Mouse (Mus musculus) adrenal gland, adult 8-10 months (tissue): ENCODE data around the gene Glra1. TPM values are rescaled to one million over a fixed set of nuclear protein-coding genes. Genes with fewer than 3 reads are reported as not detected.

Source experiments
- DNase-seq: peaks from one replicate; pipeline ENCODE4 v3.0.0; 2022
- microRNA-seq, 2 experiments: library from miRNA; unstranded; fragments of <30 nt; microRNA quantifications; one replicate each; pipeline ENCODE4 v1.2.0; 2022
- total RNA-seq, 4 experiments: library from RNA; stranded (reverse); gene quantifications; 2 replicates each; pipeline ENCODE4 v1.2.4; 2022

The Glra1 gene
- total RNA-seq, 4 experiments from 2014 or later = not detected

DNA sequence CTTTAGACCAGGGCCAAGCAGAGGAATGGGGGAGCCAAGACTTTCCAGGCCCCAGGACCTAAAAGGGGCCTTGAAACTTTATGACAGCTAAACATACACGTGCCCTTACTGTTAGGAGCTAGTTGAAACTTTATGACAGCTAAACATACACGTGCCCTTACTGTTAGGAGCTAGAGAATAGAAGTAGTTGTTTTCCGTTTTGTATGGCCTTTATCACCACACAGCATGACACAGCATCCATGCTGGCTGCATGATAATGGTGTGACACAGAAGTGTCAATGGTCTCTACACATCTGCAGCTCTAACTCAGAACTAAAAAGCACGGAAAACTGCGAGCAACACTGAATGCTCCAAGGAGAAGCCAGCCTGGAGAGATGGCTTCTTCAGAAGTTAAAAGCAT, 90.3 kb downstream of the Glra1 start:
- no peak for DNase-seq

DNA sequence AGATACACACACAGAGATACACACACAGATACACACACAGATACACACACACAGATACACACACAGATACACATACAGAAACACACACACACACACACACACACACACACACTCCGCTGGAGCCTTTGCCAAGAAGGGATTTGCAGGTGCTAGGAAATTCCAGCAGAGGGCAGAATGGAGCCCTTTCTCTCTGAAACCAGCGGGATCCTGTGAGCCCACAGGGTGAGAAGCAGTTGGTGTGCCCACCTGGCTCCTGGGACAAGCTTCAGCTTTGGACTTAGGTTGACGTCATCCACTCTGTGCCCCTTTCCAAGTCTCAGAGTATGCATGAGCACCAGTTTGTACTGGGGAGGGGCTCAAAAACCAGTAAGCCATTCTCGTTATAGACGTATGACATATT, 96.6 kb downstream of the Glra1 start:
- DNase-seq = no peak

DNA sequence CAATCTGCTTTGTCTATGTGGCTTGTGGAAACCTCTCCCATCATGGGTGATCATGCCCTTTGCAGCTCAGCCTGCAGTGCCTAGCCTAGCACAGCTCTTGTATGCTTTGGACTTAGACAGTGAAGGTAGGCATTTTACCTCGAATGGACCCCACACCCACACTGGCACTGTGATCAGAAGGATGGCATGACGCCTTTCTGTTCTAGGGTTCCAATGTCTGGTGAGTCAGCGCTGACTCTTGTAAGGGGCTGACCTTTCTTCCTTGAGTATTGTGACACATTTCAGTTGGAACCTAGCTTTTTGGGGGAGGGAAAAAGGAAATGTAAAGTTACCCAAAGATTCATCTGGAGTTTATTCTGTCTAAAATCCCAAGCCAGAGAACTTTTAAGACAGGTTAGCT, 102.5 kb downstream of the Glra1 start:
- peak; percentile 25 for DNase-seq

- no peak for DNase-seq
Measured at GRCm38 (mm10) chr11:55502886-55503285, 105.1 kb downstream of the Glra1 start.

GRCm38 (mm10) chr11:55501955-55502531, 106.0 kb downstream of the Glra1 start:
- no peak for DNase-seq

DNA sequence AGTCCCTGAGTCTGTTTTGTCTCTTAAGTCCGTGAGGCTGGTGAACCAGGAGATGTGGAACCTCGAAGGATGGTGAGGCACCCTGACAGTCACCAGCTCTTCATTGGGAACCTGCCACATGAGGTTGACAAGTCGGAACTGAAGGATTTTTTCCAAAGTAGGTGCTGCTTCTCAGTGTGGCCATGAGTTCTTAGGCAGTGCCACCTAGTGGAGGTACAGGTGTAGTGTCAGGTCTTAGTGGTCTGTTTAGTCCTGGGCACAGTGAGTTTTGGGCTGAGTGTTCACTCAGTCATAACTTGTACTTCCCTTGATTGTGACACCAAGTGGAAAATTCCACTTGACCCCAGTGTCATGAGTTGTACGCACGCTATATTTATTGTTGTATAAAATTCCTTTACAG, 110.1 kb downstream of the Glra1 start:
- DNase-seq = peak; percentile 33

DNA sequence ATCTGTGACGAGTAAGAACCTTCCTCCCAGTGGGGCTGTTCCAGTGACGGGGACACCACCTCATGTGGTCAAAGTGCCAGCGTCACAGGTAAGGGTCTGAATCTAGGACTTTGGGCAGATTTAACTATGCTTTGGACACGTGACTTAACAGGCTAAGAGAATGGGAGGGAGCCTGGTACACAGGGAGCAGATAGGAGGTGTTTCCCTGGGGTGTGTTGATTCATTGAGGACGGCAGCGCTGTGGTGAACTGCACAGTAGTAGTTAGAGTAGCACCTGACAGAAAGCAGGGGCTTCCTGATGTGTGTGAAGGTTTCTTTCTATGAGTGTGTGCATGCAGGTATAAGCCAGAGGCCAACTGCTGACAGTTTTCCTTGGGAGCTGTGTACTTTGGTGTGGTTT, 111.8 kb downstream of the Glra1 start:
- DNase-seq = no peak

- DNase-seq = no peak
Measured at GRCm38 (mm10) chr11:55485443-55485842, 122.6 kb downstream of the Glra1 start.

DNA sequence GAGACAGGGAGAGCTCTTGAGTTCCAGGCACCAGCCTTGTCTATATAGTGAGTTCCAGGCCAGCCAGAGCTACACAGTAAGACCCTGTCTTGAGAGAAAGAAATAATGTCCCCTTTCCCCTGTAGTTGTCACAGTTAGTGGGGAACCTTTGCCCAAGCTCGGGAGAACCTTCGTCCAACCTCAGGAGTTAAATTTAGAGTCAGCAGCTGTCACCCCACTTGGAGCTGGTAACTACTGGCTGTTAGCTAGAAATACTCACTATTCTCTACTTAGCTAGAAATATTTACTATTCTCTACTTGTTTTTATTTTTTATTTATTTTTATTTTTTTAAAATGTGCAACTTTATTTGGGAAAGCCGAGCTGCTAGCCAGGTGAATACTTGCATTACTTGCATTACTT, 134.8 kb downstream of the Glra1 start:
- no peak for DNase-seq

- no peak for DNase-seq
Measured at GRCm38 (mm10) chr11:55471467-55471866, 136.5 kb downstream of the Glra1 start.

GRCm38 (mm10) chr11:55470761-55471160, 137.2 kb downstream of the Glra1 start:
- DNase-seq = no peak

DNA sequence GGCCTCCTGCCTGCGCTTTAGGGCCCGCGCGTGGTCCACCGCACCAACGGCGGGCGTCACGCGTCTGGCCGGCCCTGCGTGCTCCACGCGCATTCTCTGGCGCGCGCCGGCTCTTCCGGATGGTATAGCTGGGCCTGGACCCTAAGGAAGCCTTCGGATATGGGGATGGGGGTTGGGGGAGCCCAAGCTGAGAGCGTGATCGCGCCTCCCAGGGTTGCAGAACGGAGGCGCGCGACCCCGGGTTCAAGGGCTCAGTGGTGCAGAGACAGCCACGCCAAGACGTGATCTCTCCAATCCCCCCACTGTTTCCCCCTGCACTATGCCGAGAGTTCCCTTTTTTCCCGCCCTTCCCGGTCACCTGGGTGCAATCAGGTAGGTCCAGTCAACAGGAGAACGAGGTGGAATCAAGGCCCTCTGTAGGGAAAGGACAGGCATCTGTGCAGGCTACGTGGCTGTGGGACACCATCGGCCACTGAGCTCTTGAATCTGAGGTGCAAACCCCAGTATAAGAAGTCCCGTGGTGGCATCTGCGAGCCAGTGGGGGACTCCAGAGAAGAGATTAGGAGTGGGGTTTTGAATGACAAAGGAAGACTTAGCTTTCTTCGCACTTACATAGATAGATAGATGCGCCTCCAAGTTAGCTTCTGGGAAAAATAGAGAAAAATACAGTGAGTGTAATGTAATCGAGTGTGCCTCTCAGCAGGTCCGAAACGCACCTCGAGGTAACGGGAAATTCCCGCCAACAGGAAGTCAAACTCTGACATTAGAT, 137.9 kb downstream of the Glra1 start:
- no peak for DNase-seq

DNA sequence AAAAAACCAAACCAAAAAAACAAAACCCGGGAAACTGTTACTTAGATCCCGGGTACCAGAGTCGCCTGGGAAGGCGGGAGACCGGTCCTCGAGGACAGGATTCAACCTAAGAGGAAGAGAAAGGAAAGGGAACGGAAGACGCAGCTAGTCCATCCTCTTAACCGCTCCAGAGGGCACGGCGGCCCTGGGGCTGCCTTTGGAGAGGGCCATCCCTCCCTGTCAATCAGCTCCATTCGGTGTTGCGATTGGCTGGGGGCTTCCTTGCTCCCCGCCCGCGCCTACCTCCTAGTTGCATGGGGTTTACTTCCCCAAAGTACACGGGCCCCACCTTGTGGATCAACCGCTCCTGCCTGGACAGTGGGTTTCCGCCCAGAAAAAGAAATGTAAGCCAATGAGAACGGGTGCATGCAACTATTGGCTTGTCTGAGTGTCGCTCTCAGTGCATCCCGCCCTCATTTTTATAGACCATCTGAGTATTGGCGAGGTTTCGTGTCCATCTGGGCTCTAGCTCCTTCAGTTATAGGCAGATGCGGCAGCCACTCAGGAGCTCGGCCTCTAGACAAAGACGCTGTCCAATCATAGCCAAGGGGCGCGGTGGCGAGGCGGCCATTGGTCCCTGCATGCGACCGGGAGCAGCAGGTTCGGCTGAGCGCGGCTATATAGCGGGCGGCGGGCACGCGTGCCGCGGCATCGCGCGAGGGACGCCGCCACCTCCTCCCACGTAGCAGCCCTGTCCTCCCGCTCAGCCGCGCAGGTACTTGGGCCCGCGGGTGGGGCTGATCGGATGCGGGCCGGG, 138.8 kb downstream of the Glra1 start, which contains the start of gene G3bp1:
Gene G3bp1, plus strand, starts transcription at position 638 of the 796 bp plus-strand sequence.
- DNase-seq = peak; percentile 100

DNA sequence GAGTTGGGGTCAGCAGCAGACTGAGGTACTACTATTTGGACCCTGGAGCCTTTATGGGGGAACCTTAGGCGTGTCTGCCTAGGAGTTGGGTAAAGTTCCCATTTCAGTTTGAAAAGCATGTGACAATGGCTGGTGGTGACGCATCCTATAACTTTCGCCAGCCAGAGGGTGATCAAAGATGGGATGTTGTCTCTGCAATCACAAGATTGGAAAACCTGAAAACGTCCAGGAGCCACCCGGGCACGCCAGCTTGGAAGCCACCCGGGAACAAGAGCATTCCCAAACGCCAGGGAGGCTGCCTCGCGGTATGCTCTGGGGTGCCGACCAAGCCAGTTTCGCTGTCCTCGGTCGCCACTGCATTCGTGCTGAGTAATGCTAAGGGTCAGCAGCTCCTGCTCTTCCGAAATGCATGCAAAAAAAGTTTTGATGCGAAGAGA, 139.4 kb downstream of the Glra1 start:
- DNase-seq = no peak

- no peak for DNase-seq
Measured at GRCm38 (mm10) chr11:55468012-55468411, 140.0 kb downstream of the Glra1 start.

- no peak for DNase-seq
Measured at GRCm38 (mm10) chr11:55465177-55465576, 142.8 kb downstream of the Glra1 start.

DNA sequence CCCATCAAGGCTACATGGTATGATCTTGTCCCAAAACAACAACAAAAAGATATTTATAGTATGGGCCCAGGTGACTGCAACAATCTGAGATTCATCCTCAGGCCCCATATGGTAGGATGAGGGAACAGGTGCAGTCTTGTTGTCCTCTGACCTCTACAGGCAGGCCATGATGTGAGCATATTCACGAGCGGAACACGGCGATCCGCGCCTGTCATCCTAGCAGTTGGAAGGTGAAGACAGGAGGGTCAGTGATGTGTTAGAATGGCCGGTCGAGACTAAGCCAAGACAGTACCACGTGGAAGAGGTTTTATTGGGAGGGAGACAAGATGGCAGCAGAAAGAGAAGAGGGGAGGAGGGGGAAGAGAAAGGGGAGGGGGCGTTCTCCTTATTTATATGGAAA, 143.3 kb downstream of the Glra1 start:
- no peak for DNase-seq

Small RNAs within 50 kb of the gene (microRNA-seq; reads per million reads assigned to microRNA genes)
- gene Mir7652 = 0 reads per million in 2 experiments

Other genes with a start within 250 kb of the Glra1 start
- 1,000 to 10,000 TPM; 1,201 to 2,025 (median 1,729) TPM for gene Sparc, start 185.0 kb downstream of the Glra1 start, total RNA-seq
- gene Atox1, start 147.0 kb downstream of the Glra1 start, total RNA-seq = 100 to 1,000 TPM; 171 to 396 (median 303) TPM
- gene G3bp1, start 138.5 kb downstream of the Glra1 start, total RNA-seq = 10 to 100 TPM; 49.8 to 58.6 (median 57.0) TPM